Mouse (Mus musculus) ES-Bruce4 (cell line): Measurements from ENCODE around the gene Ubr4. TPM values are rescaled to one million over a fixed set of nuclear protein-coding genes. Genes with fewer than 3 reads are reported as not detected.
"Not testable (repeated sequence)": the region's sequence is repeated elsewhere in the genome, so short reads cannot be mapped to it uniquely, and the experiment has no call there.

Experiments used
- H3K27ac ChIP-seq: 2 replicates; pipeline ENCODE4 v1.5.1; 2012; ENCODE audit warnings: low read length, inconsistent platforms; ENCODE audit not compliant: insufficient read depth
- H3K27me3 ChIP-seq: 2 replicates; pipeline ENCODE4 v1.6.1; 2012; ENCODE audit warnings: mild to moderate bottlenecking, low read length, inconsistent platforms; ENCODE audit not compliant: control insufficient read depth, poor library complexity, insufficient read depth, severe bottlenecking
- H3K36me3 ChIP-seq: 2 replicates; pipeline ENCODE4 v1.6.1; 2012; ENCODE audit warnings: inconsistent platforms, mild to moderate bottlenecking, low read length, moderate library complexity; ENCODE audit not compliant: control insufficient read depth, poor library complexity, insufficient read depth, severe bottlenecking
- H3K4me1 ChIP-seq: one replicate; pipeline ENCODE4 v1.8.1; 2011; ENCODE audit warnings: low read length; ENCODE audit not compliant: control insufficient read depth, insufficient read depth
- H3K4me3 ChIP-seq: 2 replicates; pipeline ENCODE4 v1.5.1; 2011; ENCODE audit warnings: low read depth, mild to moderate bottlenecking, low read length
- H3K9ac ChIP-seq: 2 replicates; pipeline ENCODE4 v1.6.1; 2012; ENCODE audit warnings: low read depth, mild to moderate bottlenecking, inconsistent platforms; ENCODE audit not compliant: poor library complexity, severe bottlenecking
- H3K9me3 ChIP-seq: replicated peaks from 2 replicates; pipeline ENCODE4 v1.6.1; 2012; ENCODE audit warnings: mild to moderate bottlenecking, low read length, inconsistent platforms; ENCODE audit not compliant: control insufficient read depth, poor library complexity, insufficient read depth, severe bottlenecking
- CTCF ChIP-seq: IDR thresholded peaks from one replicate; pipeline ENCODE4 v1.8.1; 2011; ENCODE audit warnings: low read depth, low read length
- EP300 ChIP-seq: IDR thresholded peaks from 2 replicates; pipeline ENCODE4 v1.6.1; 2011; ENCODE audit warnings: low read depth, low read length; ENCODE audit not compliant: insufficient read depth
- POLR2A ChIP-seq: IDR thresholded peaks from one replicate; pipeline ENCODE4 v1.8.1; 2011; ENCODE audit warnings: low read length; ENCODE audit not compliant: insufficient read depth
- polyA plus RNA-seq: library from polyadenylated mRNA; stranded (reverse); fragments of >200 nt; gene quantifications from 2 replicates; pipeline ENCODE4 v1.2.4, GENCODE M21; 2011; ENCODE audit warnings: low read depth; ENCODE audit not compliant: missing spikeins, insufficient read depth, insufficient read length

Ubr4 gene
- polyA plus RNA-seq, 1 experiment, result 141 TPM

GRCm38 (mm10) chr4:139381452-139381845 lies 29.0 kb downstream of the Ubr4 start:
- Histone ChIP-seq H3K36me3 (no peaks in the 10 kb centered on the region), H3K4me3 (no peak overlapping the region), H3K27ac (0 out of 2 replicates have a peak overlapping the region, but pooled peaks have one; percentile 71), H3K4me1 (peaks cover 3% of the 10 kb centered on the region), H3K9me3 (no peaks in the 10 kb centered on the region), H3K27me3 (no peaks in the 10 kb centered on the region), H3K9ac (peak overlapping the region; percentile 80)
- TF ChIP-seq POLR2A (no peak), EP300 (no peak), CTCF (no peak)

- TF ChIP-seq CTCF (no peak), POLR2A (no peak)
- Histone ChIP-seq H3K9me3 (no peaks in the 10 kb centered on the region), H3K4me1 (peaks cover 3% of the 10 kb centered on the region), H3K36me3 (no peaks in the 10 kb centered on the region), H3K9ac (peak overlapping the region; percentile 80), H3K27ac (no peak overlapping the region), H3K27me3 (no peaks in the 10 kb centered on the region), H3K4me3 (0 out of 2 replicates have a peak overlapping the region, but pooled peaks have one; percentile 14)
Observed at GRCm38 (mm10) chr4:139382231-139382630, 29.8 kb downstream of the Ubr4 start.

DNA sequence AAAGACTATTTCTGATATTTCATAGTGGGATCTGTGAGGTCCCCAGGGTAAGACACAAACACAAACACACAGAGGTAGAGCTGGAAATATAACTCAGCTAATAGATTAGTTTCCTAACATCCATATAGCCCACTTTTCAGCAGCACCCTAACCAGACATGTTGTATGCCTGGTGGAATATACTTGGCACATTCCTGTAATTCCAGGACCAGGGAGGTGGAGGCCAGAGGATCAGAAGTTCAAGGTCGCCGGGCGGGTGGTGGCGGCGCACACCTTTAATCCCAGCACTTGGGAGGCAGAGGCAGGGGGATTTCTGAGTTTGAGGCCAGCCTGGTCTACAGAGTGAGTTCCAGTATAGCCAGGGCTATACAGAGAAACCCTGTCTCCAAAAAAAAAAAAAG lies 33.4 kb downstream of the Ubr4 start:
- not testable (repeated sequence) for H3K27ac ChIP-seq, H3K9me3 ChIP-seq, H3K9ac ChIP-seq, H3K4me1 ChIP-seq, H3K4me3 ChIP-seq, H3K27me3 ChIP-seq, H3K36me3 ChIP-seq

- Histone ChIP-seq H3K4me1 (peaks cover 2% of the 10 kb centered on the region), H3K9me3 (no peaks in the 10 kb centered on the region), H3K36me3 (peaks cover 14% of the 10 kb centered on the region), H3K27me3 (no peaks in the 10 kb centered on the region), H3K9ac (no peak overlapping the region), H3K4me3 (no peak overlapping the region), H3K27ac (0 out of 2 replicates have a peak overlapping the region, but pooled peaks have one; percentile 31)
- TF ChIP-seq POLR2A (no peak), CTCF (no peak), EP300 (no peak)
Observed at GRCm38 (mm10) chr4:139386869-139387319, 34.5 kb downstream of the Ubr4 start.

GRCm38 (mm10) chr4:139389557-139389956 lies 37.1 kb downstream of the Ubr4 start:
- no peak for TF ChIP-seq CTCF
- TF ChIP-seq POLR2A, result no peak
- TF ChIP-seq EP300, result no peak
- Histone ChIP-seq H3K9me3 (no peaks in the 10 kb centered on the region), H3K36me3 (peaks cover 36% of the 10 kb centered on the region), H3K4me3 (no peak overlapping the region), H3K9ac (no peak overlapping the region), H3K27ac (no peak overlapping the region), H3K4me1 (peaks cover 1% of the 10 kb centered on the region), H3K27me3 (no peaks in the 10 kb centered on the region)

GRCm38 (mm10) chr4:139395431-139395830 lies 43.0 kb downstream of the Ubr4 start:
- Histone ChIP-seq H3K36me3 (peaks cover 68% of the 10 kb centered on the region), H3K27me3 (no peaks in the 10 kb centered on the region)
- TF ChIP-seq EP300 (no peak), CTCF (no peak), POLR2A (no peak)

More at GRCm38 (mm10) chr4:139395431-139395830, 43.0 kb downstream of the Ubr4 start:
- no peaks in the 10 kb centered on the region for H3K9me3 ChIP-seq
- H3K4me1 ChIP-seq, result no peaks in the 10 kb centered on the region
- H3K27ac ChIP-seq, result no peak overlapping the region
- H3K4me3 ChIP-seq, result no peak overlapping the region
- no peak overlapping the region for H3K9ac ChIP-seq
